Mouse (Mus musculus): ENCODE measurements around the gene Rnf214.

- TF ChIP-seq CTCF (IDR thresholded peaks at IDR 0.05; ENCODE audit: low read depth, low read length) = no peak
- no peak for TF ChIP-seq POLR2A (IDR thresholded peaks at IDR 0.05; ENCODE audit: borderline replicate concordance, low read depth, low read length)
Observed at GRCm38 (mm10) chr9:45815525-45815924, 91.2 kb downstream of the Rnf214 start.

Measured in bone marrow macrophage, adult 2 months (primary cell).